Mouse (Mus musculus): Measurements from ENCODE around the gene Kl. TPM values are rescaled to one million over a fixed set of nuclear protein-coding genes. Genes with fewer than 3 reads are reported as not detected.

Kl gene
- polyA plus RNA-seq, 1 experiment from 2014 or later = 0.65 TPM

DNA sequence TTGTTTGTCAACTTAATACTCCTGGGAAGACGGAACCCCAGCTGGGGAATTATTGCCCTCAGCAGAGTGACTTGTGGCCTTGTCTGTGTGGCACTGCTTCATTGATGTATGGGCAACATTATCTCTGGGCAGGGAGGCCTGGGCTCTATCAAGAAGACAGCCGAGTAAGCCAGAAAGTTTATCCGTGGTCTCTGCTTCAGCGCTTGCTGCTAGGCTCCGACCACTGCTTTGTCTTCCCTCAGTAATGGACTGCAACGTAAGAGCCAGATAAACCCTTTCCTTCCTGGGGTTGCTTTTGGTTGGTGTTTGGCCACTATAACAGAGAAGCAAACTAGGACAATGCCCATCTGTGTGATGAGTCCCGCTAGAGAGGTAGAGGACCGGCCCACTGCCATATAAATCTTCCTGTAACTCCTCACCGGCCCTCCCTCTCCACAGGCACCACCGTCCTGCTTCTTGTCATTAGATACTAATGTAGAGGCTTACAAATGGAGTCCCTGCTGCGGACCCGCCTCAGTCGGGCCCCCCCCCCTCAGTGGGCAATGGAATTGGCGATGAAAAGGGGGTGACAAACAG is 25.1 kb downstream of the Kl start:
- Histone ChIP-seq H3K4me1 (ENCODE audit: control insufficient read depth, insufficient read depth, low read length) (no peaks in the 10 kb centered on the region), H3K9ac (ENCODE audit: low read depth, low read length) (no peak overlapping the region), H3K4me3 (ENCODE audit: low read depth, low read length) (no peak overlapping the region), H3K27ac (ENCODE audit: low read length) (no peak overlapping the region), H3K27me3 (ENCODE audit: control insufficient read depth, insufficient read depth, low read depth, low read length) (no peaks in the 10 kb centered on the region), H3K4me2 (ENCODE audit: low read length) (no peak overlapping the region), H3K36me3 (ENCODE audit: control insufficient read depth, insufficient read depth, low read length) (no peaks in the 10 kb centered on the region), H3K9me3 (replicated peaks; ENCODE audit: control insufficient read depth, low read length, poor library complexity, severe bottlenecking) (no peaks in the 10 kb centered on the region)
- WGBS = 84% methylated on average over 14 of the region's 14 CpGs
- no peak for ATAC-seq

DNA sequence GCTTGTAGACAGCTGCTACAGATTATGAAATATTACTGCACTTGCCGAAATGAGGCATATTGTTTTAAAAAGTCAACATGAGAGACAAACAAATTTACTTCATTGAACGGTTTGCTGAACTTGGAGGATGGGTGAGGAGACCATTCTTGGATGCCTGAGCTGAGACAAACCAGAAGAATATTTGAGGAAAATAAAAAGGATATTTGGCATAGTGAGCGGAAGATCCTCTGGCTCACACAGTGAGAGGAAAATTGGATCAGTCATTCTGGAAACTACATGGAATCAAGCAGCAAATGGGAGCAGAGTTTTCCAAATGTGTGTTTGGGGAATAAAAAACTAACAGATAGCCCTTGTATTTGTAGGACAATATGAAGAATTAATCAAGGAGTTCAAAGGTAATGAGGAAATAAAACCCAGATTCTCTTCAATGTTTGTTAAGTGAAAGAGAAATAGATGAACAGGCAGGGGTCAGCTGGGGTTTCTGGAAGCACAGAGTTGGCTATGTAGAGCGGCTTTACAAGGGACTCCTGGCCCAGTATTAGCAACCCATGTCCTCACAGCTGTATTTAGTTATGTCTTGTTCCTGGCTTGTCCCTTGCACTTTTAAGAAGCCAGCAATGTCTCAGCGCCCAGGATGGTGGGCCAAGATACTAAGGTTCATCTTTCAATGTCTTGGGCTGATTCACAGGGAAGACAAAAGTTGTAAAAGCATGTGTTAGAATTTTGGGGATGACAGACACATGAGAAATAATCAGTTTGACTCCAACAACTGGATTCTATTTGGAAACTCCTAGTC is 27.1 kb downstream of the Kl start:
- no peaks in the 10 kb centered on the region for H3K9me3 ChIP-seq (replicated peaks; ENCODE audit: control insufficient read depth, low read length, poor library complexity, severe bottlenecking)
- H3K36me3 ChIP-seq (ENCODE audit: control insufficient read depth, insufficient read depth, low read length) = no peaks in the 10 kb centered on the region
- no peak overlapping the region for H3K9ac ChIP-seq (ENCODE audit: low read depth, low read length)
- no peaks in the 10 kb centered on the region for H3K27me3 ChIP-seq (ENCODE audit: control insufficient read depth, insufficient read depth, low read depth, low read length)
- no peak overlapping the region for H3K4me2 ChIP-seq (ENCODE audit: low read length)
- no peaks in the 10 kb centered on the region for H3K4me1 ChIP-seq (ENCODE audit: control insufficient read depth, insufficient read depth, low read length)
- no peak overlapping the region for H3K4me3 ChIP-seq (ENCODE audit: low read depth, low read length)
- ATAC-seq = no peak
- 91% methylated on average over 5 of the region's 5 CpGs for whole genome bisulfite sequencing
- no peak overlapping the region for H3K27ac ChIP-seq (ENCODE audit: low read length)

DNA sequence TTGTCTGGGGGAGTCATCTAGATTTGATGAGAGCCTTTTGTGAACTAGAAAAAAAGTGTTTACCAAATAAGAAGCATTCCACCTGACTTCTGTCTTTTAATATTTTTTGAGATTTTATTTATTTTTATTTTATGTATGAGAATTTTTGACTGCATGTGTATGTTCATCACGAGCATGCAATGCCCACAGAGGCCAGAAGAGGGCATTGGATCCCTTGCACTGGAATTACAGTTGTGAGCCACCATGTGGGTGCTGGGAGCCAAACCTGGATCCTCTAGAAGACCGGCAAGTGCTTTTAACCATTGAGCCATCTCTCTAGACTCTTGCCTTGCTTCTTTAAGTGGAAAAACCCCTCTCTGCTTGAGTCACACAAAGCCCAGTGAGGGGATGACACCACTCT is 29.7 kb downstream of the Kl start:
- Histone ChIP-seq H3K36me3 (ENCODE audit: control insufficient read depth, insufficient read depth, low read length) (no peaks in the 10 kb centered on the region), H3K4me2 (ENCODE audit: low read length) (no peak overlapping the region), H3K4me3 (ENCODE audit: low read depth, low read length) (no peak overlapping the region), H3K27me3 (ENCODE audit: control insufficient read depth, insufficient read depth, low read depth, low read length) (no peaks in the 10 kb centered on the region), H3K27ac (ENCODE audit: low read length) (no peak overlapping the region), H3K9ac (ENCODE audit: low read depth, low read length) (no peak overlapping the region), H3K9me3 (replicated peaks; ENCODE audit: control insufficient read depth, low read length, poor library complexity, severe bottlenecking) (no peaks in the 10 kb centered on the region), H3K4me1 (ENCODE audit: control insufficient read depth, insufficient read depth, low read length) (no peaks in the 10 kb centered on the region)
- ATAC-seq = no peak
- 94% methylated on average over 2 of the region's 2 CpGs for WGBS

DNA sequence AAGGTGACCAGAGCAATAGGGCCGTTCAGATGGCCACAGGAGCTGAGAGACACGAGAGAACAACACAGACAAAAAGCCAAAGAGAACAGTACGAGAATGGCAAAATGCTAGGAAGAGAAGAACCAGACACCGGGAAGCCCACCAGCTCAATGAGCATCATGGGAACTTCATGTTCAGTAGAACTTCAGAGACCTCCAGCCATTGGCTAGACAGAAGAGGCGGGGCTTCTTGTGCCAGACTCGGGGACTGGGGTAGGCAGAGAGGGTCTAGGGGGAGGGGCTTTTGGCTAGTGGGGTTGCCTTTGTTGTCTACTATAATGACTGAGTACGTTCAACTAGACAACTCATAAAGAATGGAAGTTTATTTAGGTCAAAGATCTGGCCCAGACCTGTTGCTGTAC is 41.7 kb downstream of the Kl start:
- Histone ChIP-seq H3K4me3 (ENCODE audit: low read depth, low read length) (no peak overlapping the region), H3K27me3 (ENCODE audit: control insufficient read depth, insufficient read depth, low read depth, low read length) (no peaks in the 10 kb centered on the region), H3K9ac (ENCODE audit: low read depth, low read length) (no peak overlapping the region), H3K36me3 (ENCODE audit: control insufficient read depth, insufficient read depth, low read length) (no peaks in the 10 kb centered on the region), H3K9me3 (replicated peaks; ENCODE audit: control insufficient read depth, low read length, poor library complexity, severe bottlenecking) (0 out of 2 replicates have a peak, but pooled peaks cover 3% of the 10 kb centered on the region), H3K27ac (ENCODE audit: low read length) (no peak overlapping the region), H3K4me1 (ENCODE audit: control insufficient read depth, insufficient read depth, low read length) (no peaks in the 10 kb centered on the region), H3K4me2 (ENCODE audit: low read length) (no peak overlapping the region)
- no peak for ATAC-seq
- WGBS = 89% methylated on average over 7 of the region's 7 CpGs

DNA sequence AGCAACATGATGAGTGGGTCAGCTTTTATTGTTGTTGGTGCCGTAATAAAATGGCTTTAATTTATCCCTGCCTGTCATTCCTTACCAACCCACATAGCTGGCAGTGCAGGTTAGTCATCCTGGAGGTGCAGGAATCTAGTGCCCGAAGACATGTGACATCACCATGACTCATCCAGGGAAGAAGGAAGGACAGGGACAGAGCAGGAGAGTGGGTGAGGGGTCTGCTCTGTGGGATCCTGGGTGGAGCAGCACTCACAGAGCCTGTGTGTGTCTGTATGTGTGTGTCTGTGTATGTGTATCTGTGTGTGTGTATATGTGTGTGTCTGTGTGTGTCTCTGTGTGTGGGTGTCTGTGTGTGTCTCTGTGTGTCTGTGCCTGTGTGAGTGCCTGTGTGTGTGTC is 44.2 kb downstream of the Kl start:
- Histone ChIP-seq H3K27me3 (ENCODE audit: control insufficient read depth, insufficient read depth, low read depth, low read length) (no peaks in the 10 kb centered on the region), H3K36me3 (ENCODE audit: control insufficient read depth, insufficient read depth, low read length) (no peaks in the 10 kb centered on the region), H3K27ac (ENCODE audit: low read length) (no peak overlapping the region), H3K4me1 (ENCODE audit: control insufficient read depth, insufficient read depth, low read length) (no peaks in the 10 kb centered on the region), H3K4me2 (ENCODE audit: low read length) (no peak overlapping the region), H3K9me3 (replicated peaks; ENCODE audit: control insufficient read depth, low read length, poor library complexity, severe bottlenecking) (0 out of 2 replicates have a peak, but pooled peaks cover 3% of the 10 kb centered on the region), H3K9ac (ENCODE audit: low read depth, low read length) (no peak overlapping the region), H3K4me3 (ENCODE audit: low read depth, low read length) (no peak overlapping the region)
- 83% methylated on average over 2 of the region's 2 CpGs for WGBS
- no peak for ATAC-seq

DNA sequence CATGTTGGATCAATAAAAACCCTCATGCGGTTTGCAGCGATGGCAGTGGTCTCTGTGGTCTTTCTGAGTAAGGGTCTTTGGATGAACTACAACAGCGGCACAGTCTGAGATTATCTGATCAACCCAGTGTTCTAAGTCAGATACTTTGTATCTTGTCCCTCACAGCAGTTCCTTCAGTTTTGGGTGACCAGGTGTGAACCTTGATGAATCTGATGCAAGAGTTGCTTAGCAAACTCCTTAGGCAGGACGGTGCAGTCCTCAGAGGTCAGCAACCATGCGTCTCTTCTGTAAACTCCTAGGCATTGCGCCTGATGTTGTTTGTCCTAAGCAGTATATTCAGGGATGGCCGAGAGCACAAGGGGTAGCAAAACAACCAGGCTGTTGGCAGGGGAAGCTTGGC is 48.7 kb downstream of the Kl start:
- Histone ChIP-seq H3K4me1 (ENCODE audit: control insufficient read depth, insufficient read depth, low read length) (no peaks in the 10 kb centered on the region), H3K27ac (ENCODE audit: low read length) (no peak overlapping the region), H3K27me3 (ENCODE audit: control insufficient read depth, insufficient read depth, low read depth, low read length) (no peaks in the 10 kb centered on the region), H3K36me3 (ENCODE audit: control insufficient read depth, insufficient read depth, low read length) (no peaks in the 10 kb centered on the region), H3K9ac (ENCODE audit: low read depth, low read length) (no peak overlapping the region), H3K9me3 (replicated peaks; ENCODE audit: control insufficient read depth, low read length, poor library complexity, severe bottlenecking) (no peaks in the 10 kb centered on the region), H3K4me3 (ENCODE audit: low read depth, low read length) (no peak overlapping the region), H3K4me2 (ENCODE audit: low read length) (no peak overlapping the region)
- 95% methylated on average over 7 of the region's 7 CpGs for WGBS
- no peak for ATAC-seq

DNA sequence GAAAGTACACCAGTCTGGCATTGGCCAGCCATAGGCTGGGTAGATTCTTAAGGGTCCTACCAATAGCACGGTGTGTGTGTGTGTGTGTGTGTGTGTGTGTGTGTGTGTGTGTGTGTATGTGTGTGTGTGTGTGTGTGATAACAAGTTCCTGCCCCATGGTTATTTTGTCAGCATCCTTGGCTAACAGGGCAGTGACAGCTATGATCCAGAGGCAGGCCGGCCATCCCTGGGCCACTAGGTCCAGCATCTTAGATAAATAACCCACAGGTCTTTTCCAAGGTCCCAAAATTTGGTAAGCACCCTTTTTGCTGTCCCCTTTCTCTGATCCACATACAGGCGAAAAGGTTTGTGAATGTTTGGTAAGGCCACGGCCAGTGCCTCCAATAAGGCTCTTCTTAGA is 49.6 kb downstream of the Kl start:
- no peaks in the 10 kb centered on the region for H3K36me3 ChIP-seq (ENCODE audit: control insufficient read depth, insufficient read depth, low read length)
- H3K9me3 ChIP-seq (replicated peaks; ENCODE audit: control insufficient read depth, low read length, poor library complexity, severe bottlenecking) = no peaks in the 10 kb centered on the region
- H3K4me2 ChIP-seq (ENCODE audit: low read length) = no peak overlapping the region
- 96% methylated on average over 4 of the region's 4 CpGs for WGBS
- no peak overlapping the region for H3K27ac ChIP-seq (ENCODE audit: low read length)
- no peaks in the 10 kb centered on the region for H3K27me3 ChIP-seq (ENCODE audit: control insufficient read depth, insufficient read depth, low read depth, low read length)
- no peak overlapping the region for H3K9ac ChIP-seq (ENCODE audit: low read depth, low read length)
- H3K4me1 ChIP-seq (ENCODE audit: control insufficient read depth, insufficient read depth, low read length) = no peaks in the 10 kb centered on the region
- no peak for ATAC-seq
- no peak overlapping the region for H3K4me3 ChIP-seq (ENCODE audit: low read depth, low read length)

DNA sequence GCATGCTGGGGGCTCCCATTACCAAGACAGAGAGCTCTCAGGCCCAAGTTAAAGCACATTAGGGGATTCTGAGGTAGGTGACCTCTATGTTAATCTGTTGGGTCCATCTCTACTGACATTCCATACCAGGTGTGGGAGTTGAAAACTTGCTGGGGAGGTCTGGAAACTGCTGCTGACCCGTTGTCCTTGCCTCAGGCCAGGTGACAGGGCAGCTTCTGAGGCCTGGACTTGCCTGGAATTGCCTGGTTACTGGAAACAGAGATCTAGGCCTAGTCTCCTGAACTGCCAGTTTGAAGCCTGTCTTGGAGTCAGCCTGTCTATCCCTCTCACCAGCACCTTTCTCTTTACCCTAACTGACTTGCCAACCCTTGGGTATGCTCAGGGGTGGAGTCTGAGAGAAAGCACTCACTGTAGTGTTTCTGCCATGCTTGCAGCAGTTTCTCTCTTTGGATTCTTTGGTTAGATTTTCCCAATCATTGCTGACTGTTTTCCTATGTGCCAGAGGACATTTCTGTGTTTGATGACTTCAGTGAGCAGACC is 51.9 kb downstream of the Kl start:
- Histone ChIP-seq H3K9me3 (replicated peaks; ENCODE audit: control insufficient read depth, low read length, poor library complexity, severe bottlenecking) (no peaks in the 10 kb centered on the region), H3K27me3 (ENCODE audit: control insufficient read depth, insufficient read depth, low read depth, low read length) (no peaks in the 10 kb centered on the region), H3K27ac (ENCODE audit: low read length) (no peak overlapping the region), H3K4me3 (ENCODE audit: low read depth, low read length) (no peak overlapping the region), H3K9ac (ENCODE audit: low read depth, low read length) (no peak overlapping the region), H3K4me1 (ENCODE audit: control insufficient read depth, insufficient read depth, low read length) (no peaks in the 10 kb centered on the region), H3K36me3 (ENCODE audit: control insufficient read depth, insufficient read depth, low read length) (no peaks in the 10 kb centered on the region), H3K4me2 (ENCODE audit: low read length) (no peak overlapping the region)
- ATAC-seq = no peak
- 79% methylated on average over 1 of the region's 1 CpGs for WGBS

DNA sequence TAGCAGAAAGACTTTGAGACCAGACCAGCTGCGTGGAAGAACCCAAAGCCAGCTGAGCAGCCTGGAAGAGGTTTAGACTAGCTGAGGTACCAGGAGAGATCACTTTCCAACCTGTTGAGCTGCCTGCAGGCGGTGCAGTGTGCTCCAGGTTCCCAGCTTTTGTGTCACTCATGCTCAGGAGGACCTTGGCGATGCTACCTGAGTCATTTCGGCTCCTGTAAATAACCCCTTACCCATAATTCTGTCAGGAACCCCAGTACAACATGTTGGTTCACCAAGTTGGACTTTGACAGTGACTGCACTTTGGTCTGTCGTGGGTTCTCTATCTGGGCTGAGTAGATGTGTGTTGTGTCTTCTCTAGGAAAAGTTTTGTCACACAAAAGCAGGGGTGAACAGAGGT is 66.0 kb downstream of the Kl start:
- H3K4me2 ChIP-seq (ENCODE audit: low read length) = no peak overlapping the region
- no peak overlapping the region for H3K4me3 ChIP-seq (ENCODE audit: low read depth, low read length)
- 75% methylated on average over 5 of the region's 5 CpGs for WGBS
- H3K9me3 ChIP-seq (replicated peaks; ENCODE audit: control insufficient read depth, low read length, poor library complexity, severe bottlenecking) = no peaks in the 10 kb centered on the region
- no peak for ATAC-seq
- H3K9ac ChIP-seq (ENCODE audit: low read depth, low read length) = no peak overlapping the region
- H3K27me3 ChIP-seq (ENCODE audit: control insufficient read depth, insufficient read depth, low read depth, low read length) = no peaks in the 10 kb centered on the region
- H3K4me1 ChIP-seq (ENCODE audit: control insufficient read depth, insufficient read depth, low read length) = peaks cover 9% of the 10 kb centered on the region
- H3K27ac ChIP-seq (ENCODE audit: low read length) = no peak overlapping the region
- H3K36me3 ChIP-seq (ENCODE audit: control insufficient read depth, insufficient read depth, low read length) = no peaks in the 10 kb centered on the region
